Mouse (Mus musculus): ENCODE data around the gene Tmem150c.

DNA sequence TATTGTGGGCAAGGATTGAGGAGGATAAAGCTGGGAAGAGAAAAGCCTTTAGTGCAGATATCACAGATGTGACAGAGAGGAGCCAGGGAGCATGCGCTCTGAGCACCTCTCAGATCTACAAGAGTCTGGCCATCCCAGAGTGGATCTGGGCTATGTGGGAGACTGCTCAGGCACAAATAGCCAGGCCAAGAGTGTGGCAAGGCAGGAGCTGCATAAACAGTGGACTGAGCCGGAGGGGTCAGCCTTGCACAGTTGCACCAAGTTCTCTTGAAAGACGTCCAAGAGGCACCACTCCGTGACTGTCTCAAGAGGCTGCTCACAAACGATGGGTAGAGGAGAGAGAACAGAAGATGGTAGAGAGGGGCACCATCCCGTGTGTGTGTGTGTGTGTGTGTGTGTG is 47.1 kb upstream of the Tmem150c start:
- TF ChIP-seq POLR2A (IDR thresholded peaks at IDR 0.05; ENCODE audit: insufficient read depth, low read length), result no peak
- no peak for TF ChIP-seq CTCF (IDR thresholded peaks at IDR 0.05; ENCODE audit: low read depth, low read length)

Measured in ES-Bruce4 (cell line).